Comparison of ENCODE assay signal across 25 mouse cellular contexts in genomic region chr1:183424100-183424499, GRCm38 (mm10). TPM values are rescaled to one million over a fixed set of nuclear protein-coding genes. Genes with fewer than 3 reads are reported as not detected.
DNase-seq lines count a peak whose midpoint lies in the region; ATAC-seq and TF ChIP-seq lines count a peak whose summit lies in the region.
"Had no signal": no experiment of that assay in that cellular context is flagged by ENCODE, and none has a peak within 500 bp of the region (broad histone marks: within the 10 kb centered on the region; RNA-seq: fewer than 3 reads in every experiment).

No protein-coding gene starts in this region.

- TF ChIP-seq POLR2A in cortical plate, adult 2 months (IDR thresholded peaks at IDR 0.05; ENCODE audit: extremely low read depth, insufficient read depth, low read length) = no peak

- H3K4me1 ChIP-seq in forebrain, postnatal 0 days (ENCODE audit: insufficient read depth) = no peaks in the 10 kb centered on the region
- no peaks in the 10 kb centered on the region for H3K4me1 ChIP-seq in forebrain, embryonic 12.5 days
- no peaks in the 10 kb centered on the region for H3K4me1 ChIP-seq in liver, postnatal 0 days (ENCODE audit: insufficient read depth)
- peaks cover 9% of the 10 kb centered on the region for H3K4me1 ChIP-seq in E14TG2a.4 (replicated peaks; ENCODE audit: low read depth, low read length)
- H3K4me1 ChIP-seq in cortical plate, adult 2 months (ENCODE audit: control insufficient read depth, insufficient read depth, low read length) = no peaks in the 10 kb centered on the region
- H3K4me1 ChIP-seq: embryonic facial prominence, embryonic 12.5 days; heart, embryonic 10.5 days; hindbrain, embryonic 13.5 days; megakaryocyte, embryonic 14.5 days had no signal

- H3K4me3 ChIP-seq in forebrain, postnatal 0 days (ENCODE audit: low read depth, low read length) = no peak overlapping the region
- no peak overlapping the region for H3K4me3 ChIP-seq in forebrain, embryonic 12.5 days (replicated peaks)
- H3K4me3 ChIP-seq in liver, postnatal 0 days (ENCODE audit: low read depth, low read length) = no peak overlapping the region
- no peak overlapping the region for H3K4me3 ChIP-seq in E14TG2a.4 (replicated peaks; ENCODE audit: low read length)
- H3K4me3 ChIP-seq in cortical plate, adult 2 months (ENCODE audit: insufficient read depth, low read length) = no peak overlapping the region
- H3K4me3 ChIP-seq: embryonic facial prominence, embryonic 12.5 days; heart, embryonic 10.5 days; hindbrain, embryonic 13.5 days; megakaryocyte, embryonic 14.5 days had no signal

- H3K9me3 ChIP-seq in forebrain, postnatal 0 days (ENCODE audit: low read length) = no peaks in the 10 kb centered on the region
- no peaks in the 10 kb centered on the region for H3K9me3 ChIP-seq in forebrain, embryonic 12.5 days
- no peaks in the 10 kb centered on the region for H3K9me3 ChIP-seq in liver, postnatal 0 days (ENCODE audit: low read length)
- 0 out of 2 replicates have a peak, but pooled peaks cover 5% of the 10 kb centered on the region for H3K9me3 ChIP-seq in E14TG2a.4 (ENCODE audit: low read length)
- H3K9me3 ChIP-seq: embryonic facial prominence, embryonic 12.5 days; heart, embryonic 10.5 days; hindbrain, embryonic 13.5 days had no signal

- 93% methylated on average over 7 of the region's 7 CpGs for WGBS in forebrain, postnatal 0 days
- 95% methylated on average over 7 of the region's 7 CpGs for WGBS in forebrain, embryonic 12.5 days
- 88% methylated on average over 7 of the region's 7 CpGs for WGBS in liver, postnatal 0 days (ENCODE audit: insufficient replicate concordance)

- H3K9ac ChIP-seq in forebrain, postnatal 0 days = no peak overlapping the region
- no peak overlapping the region for H3K9ac ChIP-seq in forebrain, embryonic 12.5 days
- H3K9ac ChIP-seq in liver, postnatal 0 days (replicated peaks) = no peak overlapping the region
- H3K9ac ChIP-seq: embryonic facial prominence, embryonic 12.5 days; hindbrain, embryonic 13.5 days had no signal

- 0 out of 2 replicates have a peak, but pooled peaks have one; percentile 20 for TF ChIP-seq CTCF in forebrain, postnatal 0 days (IDR thresholded peaks at IDR 0.05; ENCODE audit: low read depth)
- peak; percentile 49 for TF ChIP-seq CTCF in liver, postnatal 0 days (IDR thresholded peaks at IDR 0.05; ENCODE audit: low read depth)
- peak; percentile 80 for TF ChIP-seq CTCF in E14TG2a.4 (conservative IDR thresholded peaks at IDR 0.05; ENCODE audit: low read length)
- TF ChIP-seq CTCF in cortical plate, adult 2 months (IDR thresholded peaks at IDR 0.05; ENCODE audit: extremely low read depth, insufficient read depth, low read length) = 0 out of 2 replicates have a peak, but pooled peaks have one; percentile 1

- TF ChIP-seq EP300 in liver, postnatal 0 days (IDR thresholded peaks at IDR 0.05; ENCODE audit: low read depth) = no peak

- H3K27me3 ChIP-seq in forebrain, postnatal 0 days (ENCODE audit: insufficient read depth, low read length) = no peaks in the 10 kb centered on the region
- H3K27me3 ChIP-seq in forebrain, embryonic 12.5 days = no peaks in the 10 kb centered on the region
- no peaks in the 10 kb centered on the region for H3K27me3 ChIP-seq in liver, postnatal 0 days (ENCODE audit: insufficient read depth, low read length)
- H3K27me3 ChIP-seq in E14TG2a.4 (ENCODE audit: insufficient read depth, low read length) = no peaks in the 10 kb centered on the region; the same call in 1 of the 2 replicates
- H3K27me3 ChIP-seq: embryonic facial prominence, embryonic 12.5 days; hindbrain, embryonic 13.5 days had no signal

- no peak overlapping the region for H3K4me2 ChIP-seq in forebrain, postnatal 0 days (ENCODE audit: low read depth)
- H3K4me2 ChIP-seq in forebrain, embryonic 12.5 days = no peak overlapping the region
- H3K4me2 ChIP-seq in liver, postnatal 0 days (ENCODE audit: low read depth, low read length) = no peak overlapping the region
- H3K4me2 ChIP-seq: embryonic facial prominence, embryonic 12.5 days; hindbrain, embryonic 13.5 days had no signal

- ATAC-seq in forebrain, postnatal 0 days = no peak
- ATAC-seq in forebrain, embryonic 12.5 days (ENCODE audit: low FRiP score) = no peak
- ATAC-seq in liver, postnatal 0 days = no peak
- ATAC-seq: activated CD4-positive, CD25-positive, alpha-beta regulatory T cell, adult 4 months; midbrain, embryonic 16.5 days had no signal

- H3K27ac ChIP-seq in forebrain, postnatal 0 days (ENCODE audit: low read depth, low read length) = no peak overlapping the region
- no peak overlapping the region for H3K27ac ChIP-seq in forebrain, embryonic 12.5 days
- no peak overlapping the region for H3K27ac ChIP-seq in liver, postnatal 0 days (ENCODE audit: low read depth)
- H3K27ac ChIP-seq in cortical plate, adult 2 months (ENCODE audit: insufficient read depth, low read length) = no peak overlapping the region
- H3K27ac ChIP-seq: embryonic facial prominence, embryonic 12.5 days; heart, embryonic 10.5 days; hindbrain, embryonic 13.5 days had no signal

- DNase-seq in forebrain, postnatal 0 days = no peak
- DNase-seq in liver, postnatal 0 days = no peak
- no peak for DNase-seq in liver
- no peak for DNase-seq in urinary bladder, adult 2 months (ENCODE audit: low spot score)
- DNase-seq in gastrocnemius, adult 18-20 months (ENCODE audit: low spot score) = no peak
- DNase-seq: adrenal gland, postnatal 25 days; cerebellum, adult 18-20 months; cerebellum, postnatal 36 days; gastrocnemius, postnatal 36 days; heart, postnatal 10 days; kidney, adult 11 months; kidney, postnatal 36 days; right cerebral cortex, adult 18-20 months; thymus, postnatal 36 days had no signal

- no peaks in the 10 kb centered on the region for H3K36me3 ChIP-seq in forebrain, postnatal 0 days (ENCODE audit: insufficient read depth)
- H3K36me3 ChIP-seq in forebrain, embryonic 12.5 days (replicated peaks) = no peaks in the 10 kb centered on the region
- H3K36me3 ChIP-seq in liver, postnatal 0 days (replicated peaks; ENCODE audit: insufficient read depth, low read length) = no peaks in the 10 kb centered on the region
- no peaks in the 10 kb centered on the region for H3K36me3 ChIP-seq in E14TG2a.4 (ENCODE audit: insufficient read depth, low read length)
- H3K36me3 ChIP-seq: embryonic facial prominence, embryonic 12.5 days; heart, embryonic 10.5 days; hindbrain, embryonic 13.5 days had no signal

RNA-seq across cellular contexts. Expression of gene Hhipl2, which starts 6.1 kb away (rescaled TPM):
- total RNA-seq in forebrain, postnatal 0 days (2014; rRNA removed) = 0.33 and 0.46 TPM in 2 replicates
- 0.07 TPM in 1 of 2 replicates, not detected in the other for polyA plus RNA-seq in forebrain, postnatal 0 days (2015; fragmentation: Nextera tagmentation; extraction: Ambion mirVana)
- polyA plus RNA-seq in forebrain, embryonic 12.5 days (2016; fragmentation: Nextera tagmentation; extraction: Ambion mirVana) = 0.19 and 0.28 TPM in 2 replicates
- not detected in 2 replicates for polyA plus RNA-seq in liver, postnatal 0 days (2015; fragmentation: Nextera tagmentation; extraction: Ambion mirVana)
- polyA plus RNA-seq in cortical plate, adult 2 months (2012; rRNA removed) = 0.72 and 0.79 TPM in 2 replicates
- polyA plus RNA-seq in urinary bladder, adult 2 months (2012; rRNA removed) = 0.27 and 0.34 TPM in 2 replicates
- total RNA-seq in gastrocnemius, adult 18-20 months (2021) = not detected
- total RNA-seq: adrenal gland, postnatal 25 days; gastrocnemius, postnatal 36 days; heart, postnatal 10 days; layer of hippocampus, postnatal 10 days had no signal
- polyA plus RNA-seq: activated CD4-positive, CD25-positive, alpha-beta regulatory T cell, adult 4 months; lung, embryonic 16.5 days had no signal

RNA-seq across cellular contexts. Expression of gene Taf1a, which starts 35.3 kb away (rescaled TPM):
- total RNA-seq in forebrain, postnatal 0 days (2014; rRNA removed) = 17.8 and 19.1 TPM in 2 replicates
- 9.8 and 11.7 TPM in 2 replicates for polyA plus RNA-seq in forebrain, postnatal 0 days (2015; fragmentation: Nextera tagmentation; extraction: Ambion mirVana)
- 18.0 and 20.4 TPM in 2 replicates for polyA plus RNA-seq in forebrain, embryonic 12.5 days (2016; fragmentation: Nextera tagmentation; extraction: Ambion mirVana)
- 3.7 and 4.3 TPM in 2 replicates for polyA plus RNA-seq in liver, postnatal 0 days (2015; fragmentation: Nextera tagmentation; extraction: Ambion mirVana)
- 25.2 and 27.7 TPM in 2 replicates for polyA plus RNA-seq in cortical plate, adult 2 months (2012; rRNA removed)
- polyA plus RNA-seq in urinary bladder, adult 2 months (2012; rRNA removed) = 32.8 and 43.1 TPM in 2 replicates
- total RNA-seq in gastrocnemius, adult 18-20 months (2021) = 1 to 10 TPM; 5.3 to 5.9 TPM

RNA-seq across cellular contexts. Expression of gene Mia3, which starts 54.7 kb away (rescaled TPM):
- 124 and 131 TPM in 2 replicates for total RNA-seq in forebrain, postnatal 0 days (2014; rRNA removed)
- polyA plus RNA-seq in forebrain, postnatal 0 days (2015; fragmentation: Nextera tagmentation; extraction: Ambion mirVana) = 62.8 and 87.3 TPM in 2 replicates
- polyA plus RNA-seq in forebrain, embryonic 12.5 days (2016; fragmentation: Nextera tagmentation; extraction: Ambion mirVana) = 114 and 133 TPM in 2 replicates
- polyA plus RNA-seq in liver, postnatal 0 days (2015; fragmentation: Nextera tagmentation; extraction: Ambion mirVana) = 28.2 and 30.0 TPM in 2 replicates
- 117 and 123 TPM in 2 replicates for polyA plus RNA-seq in cortical plate, adult 2 months (2012; rRNA removed)
- 98.3 and 111 TPM in 2 replicates for polyA plus RNA-seq in urinary bladder, adult 2 months (2012; rRNA removed)
- 100 to 1,000 TPM; 195 to 197 TPM for total RNA-seq in gastrocnemius, adult 18-20 months (2021)

Comparison
In these comparisons a context has a peak if more than half of its experiments do, and no peak if none do; other contexts are left out.
1. CTCF ChIP-seq: peak in every context shown above with its lines; median percentile 80 in E14TG2a.4; 49 in liver, postnatal 0 days; 20 in forebrain, postnatal 0 days; 1 in cortical plate, adult 2 months.